Mouse (Mus musculus): ENCODE results near the gene A4gnt.

Gene A4gnt

GRCm38 (mm10) chr9:99612202-99612601, at the start of gene A4gnt:
TSS of gene A4gnt (plus strand) at chr9:99612502.
- 76% methylated on average over 2 of the region's 2 CpGs for WGBS

- WGBS = 40% methylated on average over 11 of the region's 11 CpGs
Measured at GRCm38 (mm10) chr9:99563714-99564113, 48.6 kb upstream of the A4gnt start.

- WGBS = 1% methylated on average over 15 of the region's 15 CpGs
Measured at GRCm38 (mm10) chr9:99568023-99568346, 44.3 kb upstream of the A4gnt start.

- under 1% methylated on average over 70 of the region's 70 CpGs for WGBS
Measured at GRCm38 (mm10) chr9:99568347-99569070, 43.8 kb upstream of the A4gnt start, which contains the start of gene Armc8. TSS of gene Armc8 (minus strand) at chr9:99568899.

- under 1% methylated on average over 9 of the region's 9 CpGs for WGBS
Measured at GRCm38 (mm10) chr9:99569071-99569397, 43.3 kb upstream of the A4gnt start.

- under 1% methylated on average over 57 of the region's 57 CpGs for WGBS
Measured at GRCm38 (mm10) chr9:99575677-99576480, 36.4 kb upstream of the A4gnt start, which contains the start of gene Dbr1. TSS of gene Dbr1 (plus strand) at chr9:99575799.

- WGBS = 19% methylated on average over 2 of the region's 2 CpGs
Measured at GRCm38 (mm10) chr9:99580655-99581054, 31.6 kb upstream of the A4gnt start.

GRCm38 (mm10) chr9:99587505-99588202, 24.6 kb upstream of the A4gnt start:
- WGBS = 31% methylated on average over 8 of the region's 8 CpGs

GRCm38 (mm10) chr9:99591144-99591543, 21.2 kb upstream of the A4gnt start:
- 78% methylated on average over 8 of the region's 8 CpGs for WGBS

- WGBS = 95% methylated on average over 6 of the region's 6 CpGs
Measured at GRCm38 (mm10) chr9:99599127-99599526, 13.2 kb upstream of the A4gnt start.

- WGBS = 84% methylated on average over 2 of the region's 2 CpGs
Measured at GRCm38 (mm10) chr9:99603566-99603965, 8.7 kb upstream of the A4gnt start.

- WGBS = 80% methylated on average over 8 of the region's 8 CpGs
Measured at GRCm38 (mm10) chr9:99619688-99620087, 7.4 kb downstream of the A4gnt start.

- WGBS = 88% methylated on average over 11 of the region's 11 CpGs
Measured at GRCm38 (mm10) chr9:99620196-99620595, 7.9 kb downstream of the A4gnt start.

GRCm38 (mm10) chr9:99622034-99622433, 9.7 kb downstream of the A4gnt start:
- 81% methylated on average over 1 of the region's 1 CpGs for WGBS

- 47% methylated on average over 2 of the region's 2 CpGs for WGBS
Measured at GRCm38 (mm10) chr9:99622966-99623365, 10.7 kb downstream of the A4gnt start.

- WGBS = 78% methylated on average over 6 of the region's 6 CpGs
Measured at GRCm38 (mm10) chr9:99624117-99624516, 11.8 kb downstream of the A4gnt start.

- WGBS = 58% methylated on average over 4 of the region's 4 CpGs
Measured at GRCm38 (mm10) chr9:99628581-99628980, 16.3 kb downstream of the A4gnt start.

GRCm38 (mm10) chr9:99629281-99630011, 17.1 kb downstream of the A4gnt start, which contains the start of gene Dzip1l:
TSS of gene Dzip1l (plus strand) at chr9:99629496.
- WGBS = 1% methylated on average over 44 of the region's 44 CpGs

GRCm38 (mm10) chr9:99630071-99630470, 17.8 kb downstream of the A4gnt start:
- WGBS = 3% methylated on average over 11 of the region's 11 CpGs

- WGBS = 54% methylated on average over 9 of the region's 9 CpGs
Measured at GRCm38 (mm10) chr9:99630528-99631125, 18.3 kb downstream of the A4gnt start.

GRCm38 (mm10) chr9:99631781-99632180, 19.5 kb downstream of the A4gnt start:
- 56% methylated on average over 2 of the region's 2 CpGs for WGBS

All from cerebral cortex, adult 2 months (tissue).